Mouse (Mus musculus) lung, embryonic 15.5 days (tissue): ENCODE measurements around the gene Med7. TPM values are rescaled to one million over a fixed set of nuclear protein-coding genes. Genes with fewer than 3 reads are reported as not detected.

Experiments used
- ATAC-seq: fragments of 200-750 bp; cut with Nextera tagmentation; 2 replicates; pipeline ENCODE4 v1.8.0; 2017; ENCODE audit warnings: moderate number of reproducible peaks, borderline replicate concordance; ENCODE audit not compliant: low FRiP score, low TSS enrichment; ENCODE audit errors: extremely low read depth
- H3K27ac ChIP-seq: fragments of 300-500 bp; sonication (generic); 2 replicates; pipeline ENCODE4 v1.5.1; 2015; ENCODE audit warnings: moderate library complexity, mild to moderate bottlenecking, inconsistent platforms
- H3K27me3 ChIP-seq: fragments of 300-500 bp; sonication (generic); 2 replicates; pipeline ENCODE4 v1.6.1; 2015; ENCODE audit warnings: inconsistent platforms
- H3K36me3 ChIP-seq: fragments of 300-500 bp; sonication (generic); 2 replicates; pipeline ENCODE4 v1.6.1; 2015; ENCODE audit warnings: inconsistent platforms
- H3K4me1 ChIP-seq: fragments of 300-500 bp; sonication (generic); 2 replicates; pipeline ENCODE4 v1.6.1; 2015; ENCODE audit warnings: inconsistent platforms
- H3K4me2 ChIP-seq: fragments of 300-500 bp; sonication (generic); 2 replicates; pipeline ENCODE4 v1.6.1; 2015; ENCODE audit warnings: inconsistent platforms, mild to moderate bottlenecking, moderate library complexity
- H3K4me3 ChIP-seq: fragments of 300-500 bp; sonication (generic); 2 replicates; pipeline ENCODE4 v1.5.1; 2015; ENCODE audit warnings: mild to moderate bottlenecking, inconsistent platforms
- H3K9ac ChIP-seq: fragments of 300-500 bp; sonication (generic); 2 replicates; pipeline ENCODE4 v1.6.1; 2015; ENCODE audit warnings: inconsistent platforms
- H3K9me3 ChIP-seq: fragments of 300-500 bp; sonication (generic); 2 replicates; pipeline ENCODE4 v1.6.1; 2016; ENCODE audit warnings: inconsistent platforms
- WGBS: fragments of 180-500 bp; shearing (Covaris S2); methylation state at CpG from one replicate; pipeline ENCODE4 v1.1.7; 2015; 5-methylcytosine and 5-hydroxymethylcytosine counted together
- polyA plus RNA-seq: library from polyadenylated mRNA; unstranded; fragments of >200 nt; fragmentation: Nextera tagmentation; extraction: Ambion mirVana; gene quantifications from 2 replicates; pipeline ENCODE4 v1.2.1, GENCODE M21; 2015

The Med7 gene
- 68.5 and 69.5 TPM in 2 replicates for polyA plus RNA-seq

DNA sequence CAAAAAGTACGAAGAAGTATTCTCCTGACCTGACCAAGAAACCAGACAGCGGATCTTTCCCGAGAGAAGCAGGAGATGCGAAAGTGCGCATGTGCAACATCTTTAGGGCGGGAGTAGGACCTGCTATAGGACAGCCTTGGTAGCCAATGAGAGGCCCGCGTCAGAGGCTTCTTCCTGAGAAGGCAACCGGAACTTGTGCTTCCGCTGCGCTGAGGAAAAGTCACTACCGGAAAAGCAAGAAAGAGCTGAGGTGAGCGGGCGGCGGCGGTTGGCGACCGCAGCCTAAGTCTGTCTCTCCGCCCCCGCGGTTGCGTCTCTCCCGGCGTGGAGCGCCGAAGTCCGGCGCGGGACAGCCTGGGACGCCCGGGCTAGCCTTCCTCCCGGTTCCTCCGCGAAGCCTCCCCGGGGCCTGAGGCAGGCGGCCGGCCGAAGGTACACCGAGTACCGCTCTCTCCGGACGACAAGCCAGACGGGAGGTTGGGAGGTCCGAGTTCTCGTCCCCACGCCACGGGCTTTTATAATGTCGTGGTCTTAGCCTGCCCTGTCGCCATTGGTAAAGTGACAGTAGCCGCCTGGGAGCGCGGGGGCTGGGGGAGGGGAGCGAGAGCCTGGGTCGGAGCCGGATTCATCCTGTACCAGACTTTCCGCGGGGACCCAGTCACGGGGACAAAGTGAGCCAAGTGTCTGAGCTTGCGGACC, at the start of gene Med7:
TSS of gene Med7 (plus strand) at position 166 of the 699 bp plus-strand sequence.
- H3K9ac ChIP-seq: peak within 1 kb of the TSS; percentile 97
- under 1% methylated on average over 59 of the region's 59 CpGs for WGBS
- H3K4me1 ChIP-seq: peaks cover 3% of the 10 kb centered on the region
- peak within 1 kb of the TSS; percentile 74 for H3K4me2 ChIP-seq
- H3K27ac ChIP-seq: peak within 1 kb of the TSS; percentile 94
- peaks cover 10% of the 10 kb centered on the region for H3K36me3 ChIP-seq
- no peaks in the 10 kb centered on the region; the same call in 1 of the 2 replicates for H3K27me3 ChIP-seq
- peak; percentile 99 for ATAC-seq
- H3K9me3 ChIP-seq: no peaks in the 10 kb centered on the region
- H3K4me3 ChIP-seq: peak within 1 kb of the TSS; percentile 100

DNA sequence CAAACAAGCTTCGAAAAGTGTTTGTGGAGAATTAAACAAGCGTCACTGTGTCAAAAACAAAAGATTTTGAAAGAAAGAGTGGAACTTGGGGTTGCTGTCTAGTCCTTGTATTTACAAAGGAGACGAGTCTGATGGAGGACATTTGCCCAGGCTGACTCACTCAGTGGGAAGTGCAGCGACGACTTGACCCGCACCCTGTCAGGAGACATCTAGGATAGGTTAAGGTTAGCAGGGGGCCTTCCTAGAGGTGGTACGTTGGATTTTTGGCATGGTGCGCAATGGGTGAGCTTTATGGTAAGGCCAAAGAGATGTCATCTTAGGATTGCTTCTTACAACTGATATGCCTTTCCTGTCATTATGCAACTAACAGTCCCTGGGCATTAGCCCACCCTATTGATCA, 49.7 kb upstream of the Med7 start:
- Histone ChIP-seq H3K4me2 (no peak overlapping the region), H3K36me3 (no peaks in the 10 kb centered on the region), H3K9ac (no peak overlapping the region), H3K4me3 (no peak overlapping the region), H3K4me1 (no peaks in the 10 kb centered on the region), H3K27me3 (no peaks in the 10 kb centered on the region), H3K9me3 (no peaks in the 10 kb centered on the region), H3K27ac (no peak overlapping the region)
- ATAC-seq: no peak
- WGBS: 85% methylated on average over 8 of the region's 8 CpGs

DNA sequence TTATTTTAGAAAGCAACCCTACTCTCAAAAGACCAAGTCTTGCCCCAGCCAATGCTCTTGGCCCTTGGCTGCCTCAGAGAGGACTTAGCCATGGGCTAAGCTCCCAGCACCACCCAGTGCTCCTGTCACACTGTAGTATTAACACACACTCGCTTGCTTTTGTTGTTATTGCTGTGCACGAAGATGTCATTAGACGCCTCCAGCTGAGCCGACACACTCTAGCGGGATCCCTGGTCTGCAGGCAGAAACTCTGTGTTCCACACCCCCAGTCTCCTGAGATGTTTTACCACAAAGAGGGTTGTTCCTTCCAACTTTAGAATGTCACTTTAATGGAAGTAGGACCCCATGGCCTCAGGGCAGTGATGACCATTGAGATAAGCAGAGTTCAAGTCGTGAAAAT, 48.3 kb upstream of the Med7 start:
- WGBS: 42% methylated on average over 6 of the region's 6 CpGs
- H3K4me2 ChIP-seq: no peak overlapping the region

DNA sequence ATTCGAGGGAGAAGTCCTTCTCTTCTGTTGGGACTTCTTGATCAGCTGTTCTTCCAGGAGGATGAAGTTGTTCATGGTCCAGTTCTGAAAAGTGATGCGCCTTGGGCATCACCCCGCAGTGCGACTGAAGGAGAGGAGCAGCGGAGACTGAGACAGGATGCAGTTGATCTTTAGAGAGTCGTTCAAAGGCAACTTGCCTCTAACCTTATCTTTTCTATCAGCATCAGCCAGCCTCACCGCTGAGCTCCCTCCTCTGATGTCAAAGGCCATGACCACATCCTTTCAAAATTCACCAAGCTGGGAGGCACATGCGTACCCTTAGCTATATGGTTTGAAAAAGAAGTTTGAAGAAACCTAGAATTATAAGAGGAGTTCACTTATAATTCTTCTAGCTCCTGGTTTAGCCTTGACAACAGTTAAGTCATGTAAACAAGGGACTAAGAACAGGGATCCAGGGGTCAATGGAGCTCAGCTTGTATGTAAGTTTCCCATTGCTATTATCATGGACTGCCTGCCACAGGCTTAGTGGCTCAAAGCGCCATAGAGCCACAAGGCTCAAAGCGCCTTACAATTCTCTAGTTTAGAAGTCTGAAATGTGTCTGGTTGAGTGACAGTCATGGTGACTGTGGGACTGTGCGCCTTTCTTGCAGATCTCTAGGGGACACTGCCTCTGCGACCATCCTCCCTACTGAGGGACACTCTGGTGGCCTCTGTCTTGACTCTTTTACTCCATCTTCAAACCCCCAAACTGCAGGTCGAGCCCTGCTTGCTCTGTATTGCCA, 47.2 kb upstream of the Med7 start, which contains the start of gene Itk:
TSS of gene Itk (minus strand) at position 180 of the 782 bp plus-strand sequence.
- Histone ChIP-seq H3K27me3 (no peaks in the 10 kb centered on the region), H3K9ac (no peak within 1 kb of the TSS), H3K4me2 (no peak within 1 kb of the TSS), H3K27ac (no peak within 1 kb of the TSS), H3K36me3 (no peaks in the 10 kb centered on the region), H3K9me3 (no peaks in the 10 kb centered on the region), H3K4me3 (no peak within 1 kb of the TSS), H3K4me1 (no peaks in the 10 kb centered on the region)
- ATAC-seq: no peak
- 70% methylated on average over 13 of the region's 13 CpGs for whole genome bisulfite sequencing

More for the DNA sequence above, 48.3 kb upstream of the Med7 start:
- H3K4me1 ChIP-seq: no peaks in the 10 kb centered on the region
- no peaks in the 10 kb centered on the region for H3K36me3 ChIP-seq
- no peaks in the 10 kb centered on the region for H3K27me3 ChIP-seq
- no peak for ATAC-seq
- no peak overlapping the region for H3K27ac ChIP-seq
- no peak overlapping the region for H3K9ac ChIP-seq
- no peaks in the 10 kb centered on the region for H3K9me3 ChIP-seq
- no peak overlapping the region for H3K4me3 ChIP-seq

DNA sequence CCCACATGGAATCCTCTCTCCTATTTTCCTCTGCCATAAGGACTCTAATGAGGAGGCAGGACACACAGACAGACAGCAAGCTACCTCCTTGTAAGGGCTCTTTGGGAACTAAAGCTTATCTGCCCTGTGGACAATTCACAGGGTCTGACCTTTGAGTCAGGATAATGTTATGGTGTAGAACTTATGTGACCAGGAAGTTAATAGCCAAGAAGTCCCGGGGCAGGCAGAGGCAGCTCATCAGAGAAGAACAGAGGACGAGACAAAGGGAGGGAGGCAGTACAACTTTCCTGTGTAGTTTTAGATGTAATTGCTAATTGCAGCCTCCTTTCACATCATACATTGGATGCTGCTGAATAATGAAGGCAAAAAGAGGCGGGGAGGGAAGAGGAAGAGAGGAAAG, 46.1 kb upstream of the Med7 start:
- no peak for ATAC-seq
- H3K27ac ChIP-seq: no peak overlapping the region
- 51% methylated on average over 3 of the region's 3 CpGs for WGBS
- H3K9me3 ChIP-seq: no peaks in the 10 kb centered on the region
- no peaks in the 10 kb centered on the region for H3K4me1 ChIP-seq
- no peaks in the 10 kb centered on the region for H3K36me3 ChIP-seq
- no peaks in the 10 kb centered on the region for H3K27me3 ChIP-seq
- no peak overlapping the region for H3K4me3 ChIP-seq
- no peak overlapping the region for H3K9ac ChIP-seq
- no peak overlapping the region for H3K4me2 ChIP-seq

DNA sequence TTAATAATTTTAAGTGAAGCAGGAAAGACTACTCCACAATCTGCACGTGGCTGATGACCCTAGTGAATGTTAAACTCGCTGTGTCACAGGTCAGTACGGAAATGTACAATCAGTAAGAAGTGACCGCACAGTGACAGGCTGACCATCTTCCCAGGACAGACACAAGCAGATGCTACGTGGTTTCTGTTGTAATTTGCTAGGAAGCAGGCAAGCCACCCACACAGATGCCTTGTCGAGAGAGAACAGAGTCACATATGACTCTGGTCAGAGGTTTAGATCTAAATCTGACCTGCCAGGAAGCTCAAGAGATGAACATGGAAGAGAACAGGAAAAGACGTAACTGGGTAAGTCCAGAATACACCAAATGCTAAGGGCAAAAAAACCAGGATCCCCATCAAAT, 43.8 kb upstream of the Med7 start:
- H3K36me3 ChIP-seq: no peaks in the 10 kb centered on the region

DNA sequence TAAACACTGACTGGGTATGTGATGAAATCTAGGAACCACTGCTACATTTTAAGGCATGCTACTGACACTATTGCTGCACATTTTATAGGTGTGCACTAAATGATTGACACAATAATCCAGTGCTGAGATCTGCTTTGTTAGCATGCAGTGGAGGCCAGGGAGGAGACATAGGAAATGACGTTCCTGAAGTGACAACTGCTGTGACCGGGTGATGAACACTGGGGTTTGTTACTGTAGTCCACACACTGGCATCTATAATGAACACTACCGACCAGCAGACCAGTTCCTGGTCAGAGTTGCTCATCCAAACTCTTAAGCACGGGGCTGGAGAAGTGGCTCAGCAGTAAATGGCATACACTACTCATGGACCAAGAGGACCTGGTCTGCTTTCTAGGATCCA, 43.3 kb upstream of the Med7 start:
- WGBS: 74% methylated on average over 4 of the region's 4 CpGs
- Histone ChIP-seq H3K27ac (no peak overlapping the region), H3K9me3 (no peaks in the 10 kb centered on the region), H3K4me1 (no peaks in the 10 kb centered on the region), H3K27me3 (no peaks in the 10 kb centered on the region), H3K36me3 (no peaks in the 10 kb centered on the region), H3K9ac (no peak overlapping the region), H3K4me2 (no peak overlapping the region), H3K4me3 (no peak overlapping the region)
- ATAC-seq: no peak

More for the DNA sequence above, 43.8 kb upstream of the Med7 start:
- Histone ChIP-seq H3K27ac (no peak overlapping the region), H3K4me3 (no peak overlapping the region), H3K27me3 (no peaks in the 10 kb centered on the region), H3K9ac (no peak overlapping the region), H3K4me2 (no peak overlapping the region), H3K9me3 (no peaks in the 10 kb centered on the region), H3K4me1 (no peaks in the 10 kb centered on the region)
- WGBS: 74% methylated on average over 7 of the region's 7 CpGs
- no peak for ATAC-seq

DNA sequence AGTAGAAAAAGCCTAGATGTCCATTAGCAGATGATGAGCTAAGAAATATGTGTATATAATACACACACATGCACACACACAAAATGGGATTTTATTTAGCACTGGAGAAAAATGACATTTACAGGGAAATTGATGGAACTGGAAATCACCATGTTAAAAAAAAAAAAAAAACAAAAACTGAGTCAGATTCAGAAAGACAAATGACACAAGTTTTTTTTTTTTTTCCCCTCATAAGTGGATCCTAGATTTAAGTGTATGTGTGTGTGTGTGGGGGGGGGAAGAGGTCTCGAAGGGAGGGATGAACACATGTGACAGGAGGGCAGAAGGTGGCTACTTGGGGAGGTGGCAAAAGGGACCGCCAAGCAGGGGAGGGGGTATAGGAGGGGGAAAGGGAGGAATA, 41.6 kb upstream of the Med7 start:
- Histone ChIP-seq H3K9ac (no peak overlapping the region), H3K4me3 (no peak overlapping the region), H3K9me3 (no peaks in the 10 kb centered on the region), H3K4me1 (no peaks in the 10 kb centered on the region), H3K36me3 (no peaks in the 10 kb centered on the region), H3K4me2 (no peak overlapping the region), H3K27ac (no peak overlapping the region), H3K27me3 (no peaks in the 10 kb centered on the region)
- WGBS: 65% methylated on average over 2 of the region's 2 CpGs
- ATAC-seq: no peak

DNA sequence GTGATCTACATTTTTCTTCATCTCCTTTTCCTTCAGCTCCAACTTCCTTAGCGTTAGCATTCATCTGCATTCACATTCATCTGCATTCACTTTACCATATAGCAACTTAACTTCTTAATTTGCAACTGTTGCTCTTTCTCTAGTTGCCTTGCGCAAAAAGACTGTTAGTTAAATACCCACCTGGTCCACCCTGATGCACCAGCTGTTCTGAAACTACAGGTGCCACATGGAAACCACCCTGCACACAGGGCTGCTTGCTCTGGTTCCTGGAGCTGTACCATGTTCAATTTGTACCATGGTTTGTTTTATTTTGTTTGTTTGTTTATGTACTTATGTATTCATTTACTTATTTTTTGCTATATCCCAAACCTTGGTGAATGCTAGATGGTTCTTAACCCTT, 41.0 kb upstream of the Med7 start:
- 84% methylated on average over 2 of the region's 2 CpGs for WGBS
- no peaks in the 10 kb centered on the region for H3K27me3 ChIP-seq
- H3K4me2 ChIP-seq: no peak overlapping the region
- no peaks in the 10 kb centered on the region for H3K36me3 ChIP-seq
- H3K27ac ChIP-seq: no peak overlapping the region
- ATAC-seq: no peak
- no peaks in the 10 kb centered on the region for H3K9me3 ChIP-seq
- no peak overlapping the region for H3K4me3 ChIP-seq
- H3K4me1 ChIP-seq: no peaks in the 10 kb centered on the region
- no peak overlapping the region for H3K9ac ChIP-seq

DNA sequence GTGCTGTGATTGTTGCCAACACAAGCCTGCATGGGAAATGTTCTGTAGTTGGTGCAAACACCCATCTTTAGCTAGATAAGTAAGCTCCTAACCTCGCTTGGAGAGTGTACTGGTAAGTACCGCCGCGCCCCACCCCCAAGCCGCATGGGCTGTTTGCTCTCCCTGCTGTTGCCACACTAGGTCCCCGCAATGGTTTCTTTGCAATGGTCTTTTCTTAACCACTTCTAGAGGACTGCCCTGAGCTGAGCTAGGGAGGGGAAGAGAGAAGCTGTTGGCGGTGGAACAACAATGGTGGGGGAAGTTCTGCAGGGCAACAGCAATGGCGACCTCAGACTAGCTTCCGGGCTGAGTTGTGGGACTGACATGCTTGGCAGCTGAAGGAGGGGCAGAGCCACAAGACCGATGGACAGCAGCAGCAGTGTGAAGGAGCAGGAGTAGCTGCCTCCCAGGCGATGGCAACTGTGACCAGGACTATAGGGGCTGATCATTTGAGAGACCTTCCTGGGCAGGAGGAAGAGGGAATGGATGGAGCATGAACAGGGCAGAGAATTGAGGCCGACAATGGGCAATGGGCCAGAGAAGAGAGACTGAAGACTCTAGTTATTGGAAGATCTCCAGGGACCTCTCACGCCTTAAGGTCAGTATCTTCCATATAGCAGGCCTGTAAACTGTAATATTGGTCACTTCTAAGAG, 40.4 kb upstream of the Med7 start, which contains the start of gene Fam71b:
TSS of gene Fam71b (plus strand) at position 393 of the 693 bp plus-strand sequence.
- ATAC-seq: peak; percentile 23; the same call in 1 of the 2 replicates

DNA sequence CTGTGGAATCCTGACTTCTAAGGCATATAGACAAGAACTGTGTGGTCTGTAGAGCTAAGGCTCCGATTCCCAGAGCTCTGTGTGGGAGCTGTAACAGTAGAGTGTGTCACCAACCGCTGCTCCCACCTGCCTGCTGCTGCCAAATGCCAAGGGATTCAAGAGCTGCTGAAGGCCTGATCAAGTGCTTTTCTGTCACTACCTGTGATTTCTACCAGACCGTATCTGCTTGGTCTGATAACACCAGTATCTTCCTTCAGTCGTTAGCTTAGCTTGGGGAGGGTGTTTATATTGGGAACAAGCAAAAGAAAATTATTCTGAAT, 39.9 kb upstream of the Med7 start:
- H3K27me3 ChIP-seq: no peaks in the 10 kb centered on the region
- no peak overlapping the region for H3K4me3 ChIP-seq
- no peaks in the 10 kb centered on the region for H3K36me3 ChIP-seq
- ATAC-seq: no peak; the same call in 1 of the 2 replicates
- 61% methylated on average over 4 of the region's 4 CpGs for WGBS
- no peaks in the 10 kb centered on the region for H3K9me3 ChIP-seq
- H3K4me1 ChIP-seq: no peaks in the 10 kb centered on the region
- no peak overlapping the region for H3K4me2 ChIP-seq
- no peak overlapping the region for H3K9ac ChIP-seq
- H3K27ac ChIP-seq: no peak overlapping the region

More for the DNA sequence above, 40.4 kb upstream of the Med7 start, which contains the start of gene Fam71b:
- no peaks in the 10 kb centered on the region for H3K27me3 ChIP-seq
- no peaks in the 10 kb centered on the region for H3K9me3 ChIP-seq
- WGBS: 55% methylated on average over 13 of the region's 13 CpGs
- no peak within 1 kb of the TSS for H3K27ac ChIP-seq
- H3K36me3 ChIP-seq: no peaks in the 10 kb centered on the region
- H3K4me1 ChIP-seq: no peaks in the 10 kb centered on the region
- H3K4me2 ChIP-seq: no peak within 1 kb of the TSS
- H3K9ac ChIP-seq: no peak within 1 kb of the TSS
- H3K4me3 ChIP-seq: no peak within 1 kb of the TSS

DNA sequence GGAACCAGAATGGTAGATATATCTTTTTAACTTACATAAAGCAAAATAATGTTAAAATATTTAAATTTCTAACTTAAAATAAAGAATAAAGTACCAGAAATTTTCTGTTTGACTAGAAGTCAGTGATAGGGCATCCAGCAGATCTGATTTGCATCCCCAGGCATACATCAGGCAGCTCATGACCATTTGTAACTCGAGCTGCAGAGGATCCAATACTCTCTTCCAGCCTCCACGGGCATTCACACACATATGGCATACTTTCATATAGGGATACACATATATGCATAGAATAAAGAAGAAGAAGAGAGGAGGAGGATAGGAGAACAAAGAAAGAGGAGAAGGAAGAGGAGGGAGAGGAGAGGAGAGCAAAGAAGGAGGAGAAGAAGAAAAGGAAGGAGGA, 38.8 kb upstream of the Med7 start:
- Histone ChIP-seq H3K27me3 (no peaks in the 10 kb centered on the region), H3K27ac (no peak overlapping the region), H3K4me3 (no peak overlapping the region), H3K36me3 (no peaks in the 10 kb centered on the region), H3K9ac (no peak overlapping the region), H3K4me2 (no peak overlapping the region), H3K9me3 (no peaks in the 10 kb centered on the region), H3K4me1 (no peaks in the 10 kb centered on the region)
- ATAC-seq: no peak
- 27% methylated on average over 2 of the region's 2 CpGs for WGBS
